Mouse (Mus musculus) hematopoietic stem cell, adult 5-6 weeks (primary cell): Measurements from ENCODE around the gene Shc3. TPM values are rescaled to one million over a fixed set of nuclear protein-coding genes. Genes with fewer than 3 reads are reported as not detected.

Experiments
- ATAC-seq, 2 experiments: fragments of 125-278 bp in 1 of 2; replicated peaks in 1 of 2; 2 replicates each; pipeline ENCODE4 v1.8.0; 2016 to 2017; ENCODE audit warnings: inconsistent platforms in 2 of 2, mild to moderate bottlenecking in 2 of 2, moderate number of reproducible peaks in 2 of 2, low read depth in 1 of 2, moderate TSS enrichment in 1 of 2; ENCODE audit not compliant: low FRiP score in 2 of 2, poor library complexity in 2 of 2, severe bottlenecking in 2 of 2, insufficient read depth in 1 of 2, low TSS enrichment in 1 of 2
- total RNA-seq: library from RNA; stranded (forward); fragments of 172-1452, 232-1000 nt; gene quantifications from 2 replicates; pipeline ENCODE4 v1.2.3, GENCODE M21; 2017

The Shc3 gene
- total RNA-seq, 1 experiment from 2014 or later, result not detected

GRCm38 (mm10) chr13:51437105-51438085, 131.8 kb downstream of the Shc3 start:
- no peak for ATAC-seq

- ATAC-seq, result no peak
These were observed 134.1 kb downstream of the Shc3 start for GRCm38 (mm10) chr13:51435146-51435545.

- peak in 1 of 2 experiments; percentile 32; a peak in 1 of 4 replicates for ATAC-seq
These were observed 134.8 kb downstream of the Shc3 start for GRCm38 (mm10) chr13:51434460-51434859.

GRCm38 (mm10) chr13:51433371-51433770, 135.8 kb downstream of the Shc3 start:
- ATAC-seq, result peak; percentile 46 to 51; a peak in 3 of 4 replicates

GRCm38 (mm10) chr13:51425662-51426443, 143.4 kb downstream of the Shc3 start:
- ATAC-seq, result no peak

GRCm38 (mm10) chr13:51424647-51425046, 144.6 kb downstream of the Shc3 start:
- ATAC-seq, result peak; percentile 77 to 79

GRCm38 (mm10) chr13:51423647-51424046, 145.6 kb downstream of the Shc3 start:
- ATAC-seq, result no peak

- no peak for ATAC-seq
These were observed 148.4 kb downstream of the Shc3 start for GRCm38 (mm10) chr13:51420861-51421260.

- no peak for ATAC-seq
These were observed 149.7 kb downstream of the Shc3 start for GRCm38 (mm10) chr13:51419501-51419900.

GRCm38 (mm10) chr13:51418942-51419451, 150.2 kb downstream of the Shc3 start:
- ATAC-seq, result no peak

- ATAC-seq, result peak; percentile 67 to 73
These were observed 150.8 kb downstream of the Shc3 start for GRCm38 (mm10) chr13:51418268-51418941.

- peak; percentile 71 to 73 for ATAC-seq
These were observed 151.4 kb downstream of the Shc3 start for GRCm38 (mm10) chr13:51417796-51418195.

GRCm38 (mm10) chr13:51416727-51417126, 152.5 kb downstream of the Shc3 start:
- no peak for ATAC-seq

- ATAC-seq, result peak in 1 of 2 experiments; percentile 31; a peak in 1 of 4 replicates
These were observed 155.8 kb downstream of the Shc3 start for GRCm38 (mm10) chr13:51413461-51413860.

GRCm38 (mm10) chr13:51411696-51412430, 157.4 kb downstream of the Shc3 start:
- ATAC-seq, result no peak

- ATAC-seq, result no peak
These were observed 158.0 kb downstream of the Shc3 start for GRCm38 (mm10) chr13:51411243-51411642.
